In genomic region chr6:134091398-134091801, GRCm38 (mm10) we compare ENCODE assay signal across 14 mouse cellular contexts. TPM values are rescaled to one million over a fixed set of nuclear protein-coding genes. Genes with fewer than 3 reads are reported as not detected.
A peak's percentile ranks its signal among the peaks of the same experiment; 100 is the strongest.
DNase-seq lines count a peak whose midpoint lies in the region; ATAC-seq lines count a peak whose summit lies in the region.
"Had no signal": no experiment of that assay in that cellular context is flagged by ENCODE, and none has a peak within 500 bp of the region (broad histone marks: within the 10 kb centered on the region; RNA-seq: fewer than 3 reads in every experiment).

No protein-coding gene starts in this region.

- peaks cover 11% of the 10 kb centered on the region; the same call in 1 of the 2 replicates for H3K36me3 ChIP-seq in heart, embryonic 14.5 days (ENCODE audit: control insufficient read depth, insufficient read depth, low read length)
- H3K36me3 ChIP-seq in heart, embryonic 16.5 days (ENCODE audit: control insufficient read depth, insufficient read depth), result no peaks in the 10 kb centered on the region
- H3K36me3 ChIP-seq in stomach, embryonic 16.5 days (ENCODE audit: control insufficient read depth, insufficient read depth, low read length), result no peaks in the 10 kb centered on the region

- no peaks in the 10 kb centered on the region for H3K9me3 ChIP-seq in heart, embryonic 14.5 days (ENCODE audit: control insufficient read depth, low read length)
- no peaks in the 10 kb centered on the region for H3K9me3 ChIP-seq in heart, embryonic 16.5 days (replicated peaks; ENCODE audit: control insufficient read depth, low read length)
- no peaks in the 10 kb centered on the region for H3K9me3 ChIP-seq in stomach, embryonic 16.5 days (replicated peaks; ENCODE audit: control insufficient read depth, low read length)

- H3K9ac ChIP-seq in heart, embryonic 14.5 days (ENCODE audit: low read length), result no peak overlapping the region
- H3K9ac ChIP-seq in heart, embryonic 16.5 days (ENCODE audit: low read length), result no peak overlapping the region
- H3K9ac ChIP-seq in stomach, embryonic 16.5 days (ENCODE audit: low read length), result no peak overlapping the region

- no peak for DNase-seq in heart, adult 8-10 months (ENCODE audit: low spot score)
- DNase-seq in lung, postnatal 14 days, result peak; percentile 12
- no peak for DNase-seq in lung, postnatal 4 days
- DNase-seq: adrenal gland, postnatal 10 days; cerebellum, postnatal 36 days; gastrocnemius, postnatal 36 days; kidney, adult 18-20 months had no signal

- peak overlapping the region; percentile 16 to 62; a peak in 2 of 4 replicates for H3K27ac ChIP-seq in heart, embryonic 14.5 days (replicated peaks in 1 of 2; ENCODE audit: control insufficient read depth in 1 of 2, insufficient read depth in 1 of 2, low read depth in 2 of 2, low read length in 2 of 2)
- peak overlapping the region; percentile 6; the same call in 1 of the 2 replicates for H3K27ac ChIP-seq in heart, embryonic 16.5 days (ENCODE audit: low read length)
- peak overlapping the region; percentile 46 for H3K27ac ChIP-seq in stomach, embryonic 16.5 days (ENCODE audit: low read length)

- peaks cover 31 to 42% of the 10 kb centered on the region in 2 experiments for H3K4me1 ChIP-seq in heart, embryonic 14.5 days (ENCODE audit: control insufficient read depth in 2 of 2, insufficient read depth in 2 of 2, low read length in 2 of 2)
- peaks cover 36% of the 10 kb centered on the region for H3K4me1 ChIP-seq in heart, embryonic 16.5 days (ENCODE audit: control insufficient read depth, insufficient read depth, low read length)
- peaks cover 25% of the 10 kb centered on the region for H3K4me1 ChIP-seq in stomach, embryonic 16.5 days (ENCODE audit: control insufficient read depth, insufficient read depth, low read length)

- no peak overlapping the region for H3K4me3 ChIP-seq in heart, embryonic 14.5 days (ENCODE audit: control insufficient read depth in 1 of 2, insufficient read depth in 1 of 2, low read depth in 1 of 2, low read length in 2 of 2)
- H3K4me3 ChIP-seq in heart, embryonic 16.5 days (ENCODE audit: low read length), result no peak overlapping the region
- H3K4me3 ChIP-seq in stomach, embryonic 16.5 days (replicated peaks; ENCODE audit: low read length), result no peak overlapping the region

- no peak overlapping the region for H3K4me2 ChIP-seq in heart, embryonic 14.5 days (ENCODE audit: low read length)
- H3K4me2 ChIP-seq in heart, embryonic 16.5 days (ENCODE audit: low read depth, low read length), result no peak overlapping the region
- no peak overlapping the region for H3K4me2 ChIP-seq in stomach, embryonic 16.5 days (ENCODE audit: low read depth, low read length)

- 77% methylated on average over 8 of the region's 8 CpGs for WGBS in heart, embryonic 14.5 days
- 69% methylated on average over 8 of the region's 8 CpGs for WGBS in heart, embryonic 16.5 days
- 31% methylated on average over 8 of the region's 8 CpGs for WGBS in stomach, embryonic 16.5 days

- ATAC-seq in heart, embryonic 14.5 days (ENCODE audit: insufficient number of reproducible peaks, insufficient read depth, low FRiP score, low read depth), result no peak
- no peak for ATAC-seq in heart, embryonic 16.5 days (replicated peaks; ENCODE audit: extremely low read depth, insufficient read depth, low FRiP score)
- no peak for ATAC-seq in stomach, embryonic 16.5 days (ENCODE audit: insufficient read depth, low FRiP score)
- ATAC-seq in megakaryocyte progenitor cell, adult 5-6 weeks (replicated peaks; ENCODE audit: poor library complexity), result no peak
- ATAC-seq: forebrain, embryonic 16.5 days; Patski had no signal

- no peaks in the 10 kb centered on the region for H3K27me3 ChIP-seq in heart, embryonic 14.5 days (ENCODE audit: control insufficient read depth, insufficient read depth, low read length)
- no peaks in the 10 kb centered on the region for H3K27me3 ChIP-seq in heart, embryonic 16.5 days (ENCODE audit: control insufficient read depth, insufficient read depth, low read length)
- H3K27me3 ChIP-seq in stomach, embryonic 16.5 days (ENCODE audit: control insufficient read depth, insufficient read depth, low read length), result no peaks in the 10 kb centered on the region
- H3K27me3 ChIP-seq: CH12.LX, Patski had no signal

RNA-seq across cellular contexts. Expression of gene Etv6, which starts 55.9 kb away (rescaled TPM):
- 13.0 and 14.5 TPM in 2 replicates for polyA plus RNA-seq in heart, embryonic 14.5 days (2014; fragmentation: Nextera tagmentation; extraction: Ambion mirVana)
- 10 to 100 TPM in 3 of 4 experiments, 1 to 10 TPM in 1; 7.9 to 13.5 (median 11.0) TPM for total RNA-seq in heart, adult 8-10 months (2022)
- polyA plus RNA-seq in heart, embryonic 16.5 days (2015; fragmentation: Nextera tagmentation; extraction: Ambion mirVana), result 10.5 and 12.3 TPM in 2 replicates
- polyA plus RNA-seq in stomach, embryonic 16.5 days (2015; fragmentation: Nextera tagmentation; extraction: Ambion mirVana), result 10.4 and 13.9 TPM in 2 replicates
- 124 TPM in 2 replicates for total RNA-seq in megakaryocyte progenitor cell, adult 5-6 weeks (2015)
- total RNA-seq in megakaryocyte progenitor cell, adult 5-6 weeks (2017), result 67.1 and 76.4 TPM in 2 replicates
